Mouse (Mus musculus) adrenal gland (tissue): ENCODE data around the gene Ccdc62.

Experiments
- intact Hi-C: fragments of 180-260 bp; cut with DNase I; formaldehyde crosslinking; loops from one replicate; pipeline ENCODE4 v1.15.1; 2025

Gene Ccdc62

DNA sequence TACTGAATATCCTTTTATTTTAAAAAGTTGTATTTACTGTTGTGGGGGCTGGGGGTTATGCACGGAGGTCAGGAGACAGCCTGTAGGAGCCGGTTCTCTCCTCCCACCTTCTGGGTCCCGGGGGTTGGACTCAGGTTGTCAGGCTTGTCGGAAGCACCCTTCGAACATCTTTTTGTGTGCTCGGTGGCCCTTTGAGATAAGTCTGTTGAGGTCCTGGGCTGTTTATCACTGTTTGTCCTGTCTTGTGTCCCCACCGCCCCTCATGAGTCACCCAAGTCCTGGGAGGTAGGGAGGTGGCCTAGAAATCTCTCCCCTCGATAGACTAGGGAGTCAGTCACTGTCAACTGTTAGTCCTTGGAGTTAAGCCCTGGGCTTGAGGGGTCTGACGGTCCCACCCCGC, 67.9 kb downstream of the Ccdc62 start:
- intact Hi-C loops: loop anchor here (10.0 kb wide), 1 partner anchor 174 kb away; no protein-coding TSS in a partner anchor

DNA sequence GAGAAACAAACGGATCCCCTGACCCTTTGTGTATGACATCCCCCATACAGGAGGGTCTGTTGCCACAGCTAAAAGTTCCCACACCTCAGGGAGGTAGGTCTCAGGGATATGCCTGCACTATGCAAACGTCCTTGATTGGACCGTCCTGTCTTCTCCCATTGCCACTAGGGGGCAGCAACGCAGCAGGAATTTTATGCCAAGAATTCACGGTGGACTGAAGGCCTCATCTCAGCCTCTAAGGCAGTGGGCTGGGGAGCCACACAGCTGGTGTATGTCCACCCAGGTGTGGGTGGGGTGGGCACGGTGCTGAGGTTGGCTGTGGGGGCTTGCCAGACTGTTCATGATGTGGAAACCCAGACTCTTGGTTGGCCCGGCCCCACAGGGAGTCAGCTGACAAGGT, 70.3 kb downstream of the Ccdc62 start:
- intact Hi-C loops: loop anchor here (1.0 to 5.0 kb wide), 2 partner anchors 46 to 83 kb away; no protein-coding TSS in a partner anchor

DNA sequence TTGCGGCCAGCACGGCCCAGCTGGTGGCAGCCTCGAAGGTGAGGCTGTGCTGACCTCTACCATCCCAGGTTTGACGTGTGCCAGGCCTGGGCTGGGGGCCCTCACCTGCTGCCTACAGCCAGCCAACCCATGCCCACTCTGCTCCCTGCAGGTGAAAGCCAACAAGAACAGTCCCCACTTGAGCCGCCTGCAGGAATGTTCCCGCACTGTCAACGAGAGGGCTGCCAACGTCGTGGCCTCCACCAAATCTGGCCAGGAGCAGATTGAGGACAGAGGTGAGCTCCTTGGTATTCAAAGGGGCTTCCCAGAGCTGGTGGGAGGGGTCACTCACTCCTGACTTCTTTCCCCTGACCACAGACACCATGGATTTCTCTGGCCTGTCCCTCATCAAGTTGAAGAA, 70.8 kb downstream of the Ccdc62 start:
- intact Hi-C loops: loop anchor here (5.0 kb wide), 1 partner anchor 46 kb away; no protein-coding TSS in a partner anchor

DNA sequence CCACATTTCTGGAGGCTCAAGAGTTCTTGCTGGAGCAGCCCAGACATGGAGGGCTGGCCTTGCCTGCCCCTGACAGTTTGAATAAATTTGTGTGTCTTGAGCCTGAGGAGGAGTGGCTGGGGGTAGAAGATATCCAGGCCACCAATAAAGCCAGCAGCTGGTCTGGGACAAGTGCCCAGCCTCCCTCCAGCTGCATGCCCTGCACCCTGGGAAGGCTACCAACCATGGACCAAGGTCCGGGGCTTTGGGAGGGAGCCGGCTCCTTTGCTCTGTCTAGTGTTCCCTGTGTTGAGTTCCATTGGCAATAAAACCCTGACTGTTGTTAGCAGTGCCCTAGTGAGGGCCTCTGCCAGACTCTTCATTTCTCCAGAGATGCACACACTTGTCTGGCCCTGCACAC, 72.4 kb downstream of the Ccdc62 start:
- intact Hi-C loops: loop anchor here (5.0 kb wide), 1 partner anchor 44 kb away; no protein-coding TSS in a partner anchor

DNA sequence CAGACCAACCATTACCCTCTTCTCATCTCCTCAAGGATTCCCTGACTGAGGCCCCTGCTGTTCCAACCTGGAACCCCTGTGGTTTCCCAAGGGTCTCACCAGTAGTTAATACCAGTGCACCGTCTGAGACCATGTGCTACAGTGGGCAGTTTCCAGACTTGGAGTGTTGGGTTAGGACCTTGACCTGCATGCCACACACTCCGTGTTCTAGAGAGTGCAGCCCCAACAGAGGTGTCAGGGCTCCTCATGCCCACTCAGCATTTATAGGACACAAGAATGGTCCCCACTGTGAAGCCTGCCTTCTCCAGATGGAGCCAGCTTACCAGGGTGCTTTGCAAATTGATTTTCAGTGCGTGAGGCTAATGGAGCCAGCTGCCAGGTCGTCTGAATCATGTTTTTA, 72.9 kb downstream of the Ccdc62 start:
- intact Hi-C loops: loop anchor here (5.0 kb wide), 1 partner anchor 44 kb away; no protein-coding TSS in a partner anchor

DNA sequence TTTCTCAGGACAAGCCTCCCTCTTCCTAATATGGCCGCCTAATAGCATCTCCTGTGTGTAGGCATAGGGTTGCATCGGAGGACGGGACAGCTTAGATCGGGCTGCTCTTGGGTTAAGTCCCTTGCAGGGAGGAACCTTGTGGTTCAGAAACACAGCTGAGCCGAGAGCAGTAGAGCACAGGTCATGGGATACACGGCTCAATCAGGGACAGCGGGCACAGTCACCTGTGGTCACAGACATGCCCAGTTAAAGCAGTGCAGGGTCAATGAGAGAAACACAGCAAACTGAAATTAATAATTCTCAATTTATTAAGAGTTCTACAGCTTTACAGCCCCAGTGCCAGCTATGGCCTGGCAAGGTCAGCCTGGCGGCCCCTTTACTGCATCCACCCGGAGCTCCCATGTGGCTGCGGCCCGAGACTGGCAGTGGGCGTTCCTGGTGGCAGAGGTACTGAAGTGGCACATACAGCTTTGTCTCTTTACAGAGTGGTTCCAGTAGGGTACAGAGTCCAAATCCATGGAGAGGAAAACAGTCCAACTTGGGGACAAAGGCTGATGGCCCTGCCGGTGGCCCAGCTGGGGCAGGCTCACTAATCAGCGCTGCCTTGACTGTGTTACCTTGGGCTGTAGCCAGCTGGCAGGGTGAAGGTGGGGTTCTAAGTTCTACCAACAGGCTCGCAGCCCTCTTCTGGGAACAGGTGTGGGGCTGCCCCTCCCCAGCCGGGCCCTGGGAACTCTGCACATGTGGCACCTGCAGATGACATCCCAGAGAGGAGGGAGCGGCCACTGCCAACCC, 74.1 kb downstream of the Ccdc62 start:
- intact Hi-C loops: loop anchor here (5.0 kb wide), 1 partner anchor 43 kb away; no protein-coding TSS in a partner anchor

DNA sequence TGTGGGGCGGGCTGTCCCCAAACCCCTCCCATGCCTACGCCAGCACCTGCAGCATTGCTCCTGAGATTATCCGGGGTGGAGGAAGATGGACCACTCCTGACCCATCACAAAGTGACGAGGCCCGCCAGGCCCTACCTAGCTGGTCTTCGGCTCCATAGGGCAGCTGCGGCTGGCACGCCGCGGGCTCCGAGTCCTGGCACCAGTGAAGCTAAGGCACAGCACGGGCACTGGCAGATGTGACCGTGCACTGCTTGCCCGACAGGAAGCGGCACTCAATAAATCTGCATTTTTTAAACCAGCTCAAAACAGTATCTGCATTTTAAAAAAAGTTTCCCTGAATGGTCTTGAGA, 74.6 kb downstream of the Ccdc62 start:
- intact Hi-C loops: no loop called here

DNA sequence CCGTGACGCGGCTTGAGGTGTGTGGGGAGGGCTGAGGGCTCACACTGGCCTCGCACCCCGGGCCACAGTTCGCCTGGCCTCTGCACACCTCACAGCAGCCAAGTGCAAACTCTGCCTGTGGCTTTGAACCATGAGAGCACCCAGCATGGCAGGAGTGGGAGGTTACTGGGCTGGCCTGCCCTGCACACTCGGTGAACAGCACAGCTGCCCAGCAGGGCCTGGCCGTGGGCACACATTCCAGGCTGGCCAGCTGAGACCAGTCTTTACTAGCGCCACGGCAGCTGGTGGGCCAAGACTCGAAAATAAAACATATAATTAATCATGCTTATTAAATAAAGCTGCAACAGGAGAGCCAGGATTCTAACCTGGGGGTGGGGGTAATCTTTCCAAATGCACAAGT, 75.1 kb downstream of the Ccdc62 start:
- intact Hi-C loops: no loop called here

DNA sequence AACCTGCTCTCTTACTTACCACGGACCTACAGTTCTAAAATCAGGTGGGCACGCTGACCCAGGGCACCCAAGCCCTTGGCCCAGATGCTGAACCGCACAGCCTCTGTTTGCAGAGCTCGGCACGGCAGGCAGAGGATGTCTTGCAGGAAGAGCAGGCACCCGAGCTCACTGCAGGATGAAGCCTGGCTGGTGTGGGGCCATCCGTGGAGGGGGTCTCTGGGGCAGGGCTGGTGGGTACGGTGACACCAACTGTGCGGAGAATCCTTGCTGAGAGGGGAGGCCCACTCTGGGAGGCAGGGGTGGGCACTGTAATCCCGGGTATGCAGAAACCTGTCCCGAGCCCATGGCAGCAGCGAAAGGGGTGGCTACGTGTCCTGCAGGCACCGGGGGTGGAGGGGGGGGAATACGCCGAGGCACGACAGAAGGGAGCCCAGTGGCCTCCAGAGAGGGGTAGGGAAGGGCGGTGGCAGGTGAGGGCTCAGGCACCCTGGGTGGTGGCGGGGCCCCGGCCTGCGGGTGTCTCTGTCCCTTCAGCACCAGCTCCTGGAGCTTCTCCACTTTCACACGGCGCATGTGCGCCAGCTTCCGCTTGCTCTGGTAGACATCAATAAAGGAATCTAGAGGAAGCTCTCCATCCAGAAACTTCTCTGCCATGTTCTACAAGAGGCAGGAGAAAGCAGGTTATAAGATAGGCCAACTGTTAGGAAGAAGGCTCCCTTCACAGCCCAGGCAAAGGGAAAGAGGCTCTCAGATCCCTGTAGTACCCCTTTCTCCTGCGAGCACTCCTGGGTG, 75.8 kb downstream of the Ccdc62 start:
- intact Hi-C loops: no loop called here

DNA sequence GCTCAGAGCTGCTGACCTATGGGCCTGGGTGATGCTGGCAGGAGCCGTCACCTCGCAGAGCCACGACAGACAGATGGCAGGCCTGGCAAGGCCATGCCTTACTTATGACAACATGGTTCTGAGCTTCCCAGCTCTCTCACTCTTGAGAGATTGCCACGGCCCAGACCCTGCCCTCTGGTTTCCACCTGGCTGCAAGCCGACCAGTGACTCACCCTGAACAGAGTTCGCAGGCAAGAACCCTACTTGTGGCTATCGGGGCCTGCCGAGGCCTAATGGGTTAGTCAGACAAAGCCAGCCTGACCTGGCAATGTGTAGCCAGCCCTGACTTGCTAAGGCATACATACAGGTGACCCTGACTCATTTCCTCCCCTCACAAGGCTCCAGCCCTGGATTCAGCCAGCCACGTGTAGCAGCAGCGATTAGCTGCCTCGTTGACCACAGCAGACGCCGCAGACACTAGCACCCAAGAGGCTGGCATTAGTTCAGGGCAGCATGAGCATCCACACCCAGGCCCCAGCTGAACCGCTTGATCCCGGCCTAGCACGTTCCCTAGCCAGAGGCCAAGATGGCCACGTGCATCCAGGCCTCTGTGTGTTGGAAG, 76.5 kb downstream of the Ccdc62 start:
- intact Hi-C loops: no loop called here

DNA sequence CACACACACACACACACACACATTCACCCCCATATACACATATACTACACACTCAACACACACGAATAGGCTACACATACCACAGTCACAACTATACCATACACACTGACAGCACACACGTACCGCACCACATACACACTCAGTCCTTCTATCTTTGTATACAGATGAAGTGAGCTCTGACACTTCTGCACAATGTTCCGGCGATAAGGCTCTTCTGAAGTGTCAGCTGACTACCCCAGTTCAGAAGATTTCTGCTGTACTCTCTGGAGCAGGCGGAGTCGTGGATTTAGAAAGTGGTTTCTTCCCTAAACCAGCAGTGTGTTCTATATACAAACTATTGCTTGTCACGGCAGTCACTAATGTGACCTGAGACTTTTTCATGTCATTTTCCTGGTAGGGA, 79.6 kb downstream of the Ccdc62 start:
- intact Hi-C loops: no loop called here

DNA sequence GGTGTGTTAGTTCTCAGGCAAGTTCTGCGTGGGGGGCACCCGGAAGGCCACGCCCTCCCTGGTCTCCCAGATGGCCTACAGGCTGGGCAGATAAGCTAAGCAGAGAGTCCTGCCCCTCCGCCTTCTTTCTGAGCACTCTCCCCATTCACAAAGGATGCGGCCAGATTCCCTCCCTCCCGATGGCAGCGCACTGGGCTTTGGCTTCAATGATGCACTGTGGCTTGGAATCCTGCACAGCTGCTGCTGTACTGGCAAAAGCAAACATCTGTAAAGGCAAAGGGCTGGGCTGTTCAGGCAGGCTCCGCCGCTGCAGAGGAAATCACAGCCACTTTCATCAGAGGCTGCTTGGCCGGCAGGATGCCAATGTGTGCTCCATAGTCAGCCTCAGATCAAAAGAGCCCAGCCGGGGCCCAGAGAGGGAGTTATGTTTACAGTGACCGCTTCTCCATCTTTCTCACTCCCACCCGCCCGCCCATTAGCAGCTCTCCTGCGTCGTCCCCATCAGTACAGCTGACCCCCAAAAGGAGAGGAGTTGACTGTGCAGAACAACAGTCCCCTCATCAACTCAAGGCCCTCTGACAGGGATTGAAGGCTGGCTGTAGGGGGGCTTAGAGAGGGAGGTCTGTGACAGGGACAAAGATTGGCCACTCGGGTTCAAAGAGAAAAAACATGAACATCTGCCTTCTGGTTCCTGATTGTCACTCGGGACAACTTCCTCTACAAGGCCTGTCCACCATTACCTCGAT, 80.6 kb downstream of the Ccdc62 start:
- intact Hi-C loops: no loop called here

DNA sequence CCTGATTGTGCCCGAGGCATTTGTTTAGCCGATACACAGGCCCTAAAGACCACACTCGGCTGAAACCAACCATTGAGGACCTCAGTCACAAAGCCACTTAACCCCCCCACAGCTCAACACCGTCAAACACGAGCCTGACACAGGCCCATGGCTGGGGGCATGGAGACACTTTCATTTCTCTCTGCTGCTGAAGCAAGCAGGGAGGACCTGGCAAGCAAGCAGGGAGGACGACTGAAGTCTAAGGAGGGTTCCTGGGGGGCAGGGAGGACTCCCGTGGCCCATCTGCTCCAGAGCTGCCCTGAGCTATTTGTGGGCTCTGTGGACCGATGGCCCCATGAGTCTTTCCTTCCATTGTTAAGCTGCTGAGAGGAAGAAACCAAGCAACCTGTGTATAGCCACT, 81.4 kb downstream of the Ccdc62 start:
- intact Hi-C loops: no loop called here

DNA sequence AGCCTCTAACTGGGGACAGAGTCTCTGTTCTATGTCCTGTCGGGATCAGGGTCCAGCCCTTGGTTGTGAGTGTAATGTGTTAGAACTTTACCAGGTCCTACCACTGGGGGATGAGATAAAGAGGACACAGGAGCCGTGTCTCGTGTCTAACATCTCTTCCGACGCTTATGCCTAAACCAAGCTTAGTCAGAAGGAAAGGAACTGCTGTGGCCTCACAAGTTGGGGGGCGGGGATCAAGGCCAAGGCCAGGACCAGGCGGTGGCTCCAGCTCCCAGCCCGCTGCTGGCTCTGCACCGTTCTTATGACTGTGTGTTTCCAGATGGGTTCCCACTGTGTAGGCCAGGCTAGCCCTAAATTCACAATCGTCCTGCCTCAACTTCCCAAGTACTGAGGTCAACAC, 82.4 kb downstream of the Ccdc62 start:
- intact Hi-C loops: no loop called here

DNA sequence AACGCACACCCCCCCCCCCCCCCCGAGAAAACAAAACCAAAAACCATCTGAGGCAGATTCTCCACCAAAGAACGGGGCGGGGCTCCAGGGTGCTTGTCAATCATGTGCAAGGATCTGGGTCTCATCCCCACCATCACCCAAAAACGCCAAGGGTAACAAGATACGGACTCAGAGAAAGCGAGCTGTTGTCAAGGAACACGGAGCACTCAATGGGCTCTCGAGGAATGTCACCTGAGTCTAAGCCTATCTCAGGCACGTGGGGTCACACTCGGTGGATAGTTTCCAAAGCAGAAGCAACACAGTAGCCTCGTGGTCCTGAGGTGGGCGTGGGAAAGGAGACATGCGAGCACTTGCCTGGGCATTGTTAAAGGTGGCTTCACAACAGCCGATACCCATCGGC, 83.3 kb downstream of the Ccdc62 start:
- intact Hi-C loops: no loop called here

DNA sequence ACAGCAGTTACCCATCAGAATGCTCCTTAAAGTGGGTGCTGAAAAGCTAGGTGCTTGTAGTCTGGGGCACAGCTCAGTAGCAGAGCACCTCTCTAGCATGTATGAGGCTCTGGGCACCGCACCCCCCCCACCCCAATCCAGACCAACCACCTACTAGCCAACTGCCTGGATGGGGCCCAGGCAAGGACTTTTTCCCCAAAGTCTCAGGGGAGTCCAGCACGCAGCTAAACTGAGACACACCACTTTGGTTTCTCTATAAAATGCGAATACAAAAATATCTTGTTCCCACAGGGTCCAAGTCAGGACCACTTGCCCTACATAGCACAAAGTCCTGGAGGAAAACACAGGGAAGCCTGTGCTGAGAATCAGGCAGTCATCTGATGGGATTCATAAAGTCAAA, 83.7 kb downstream of the Ccdc62 start:
- intact Hi-C loops: no loop called here

DNA sequence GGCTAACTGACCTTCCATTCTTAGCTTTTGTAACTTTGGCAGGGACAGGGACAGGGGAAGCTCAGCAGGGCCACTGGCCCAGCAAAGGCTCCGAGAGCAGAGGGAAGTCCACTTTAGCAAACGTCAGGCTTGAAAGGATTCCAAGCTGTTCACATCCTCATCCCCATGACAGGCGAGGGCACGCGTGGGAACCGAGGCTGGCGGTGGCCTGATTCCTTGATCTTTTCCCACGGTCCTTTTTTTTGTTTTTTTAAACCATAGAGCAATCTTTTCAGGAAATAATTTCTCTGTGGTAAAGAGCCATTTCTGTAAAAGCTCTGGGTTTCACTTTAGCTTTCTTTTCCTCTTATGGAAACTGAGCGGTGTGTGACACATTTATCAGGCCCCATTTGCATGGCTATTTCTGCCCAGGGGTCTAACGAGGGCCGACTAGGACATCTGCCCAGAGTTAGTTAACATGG, 84.3 kb downstream of the Ccdc62 start:
- intact Hi-C loops: no loop called here

DNA sequence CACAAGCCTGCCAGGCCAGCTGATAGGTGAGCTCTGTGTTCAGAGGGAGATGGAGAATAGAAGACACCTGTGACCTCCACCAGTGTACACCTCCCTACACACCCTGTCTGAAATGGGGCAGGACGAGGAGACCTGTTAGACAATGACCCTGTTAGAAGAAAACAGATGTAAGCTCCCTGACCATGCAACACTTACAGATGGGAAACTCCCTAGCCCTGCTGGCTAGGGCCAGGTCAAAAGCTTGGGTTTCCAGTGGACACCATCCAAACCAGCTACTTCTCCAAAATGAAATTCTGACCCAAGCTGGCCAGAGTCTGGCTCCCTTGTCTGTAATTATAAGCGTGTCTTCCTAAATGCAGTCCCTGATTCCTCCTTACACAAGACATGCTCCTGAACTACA, 85.2 kb downstream of the Ccdc62 start:
- intact Hi-C loops: no loop called here

DNA sequence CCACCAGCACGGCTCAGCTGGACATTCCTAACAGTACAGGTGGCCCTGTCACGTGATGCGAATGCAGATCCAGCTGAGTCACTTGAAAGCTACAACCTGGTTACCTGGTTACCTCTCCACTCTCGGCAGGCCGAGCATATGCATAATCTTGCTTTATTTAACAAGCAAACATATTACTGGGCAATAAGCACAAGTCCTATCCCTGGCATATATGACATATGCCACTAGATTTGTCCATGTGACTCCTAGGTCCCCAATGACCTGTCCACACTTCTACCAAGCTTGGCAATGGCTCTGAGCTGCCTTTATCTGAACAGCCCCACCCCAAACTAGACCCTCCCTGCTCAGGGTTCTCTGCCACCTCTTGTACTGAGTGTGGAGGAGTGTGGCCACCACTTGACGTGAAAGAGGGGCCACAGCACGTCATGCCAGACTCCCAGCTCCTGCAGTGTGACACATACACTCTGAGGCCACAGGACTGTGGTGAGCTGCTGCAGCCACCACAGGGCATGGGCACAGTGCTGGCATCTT, 85.9 kb downstream of the Ccdc62 start:
- intact Hi-C loops: no loop called here

DNA sequence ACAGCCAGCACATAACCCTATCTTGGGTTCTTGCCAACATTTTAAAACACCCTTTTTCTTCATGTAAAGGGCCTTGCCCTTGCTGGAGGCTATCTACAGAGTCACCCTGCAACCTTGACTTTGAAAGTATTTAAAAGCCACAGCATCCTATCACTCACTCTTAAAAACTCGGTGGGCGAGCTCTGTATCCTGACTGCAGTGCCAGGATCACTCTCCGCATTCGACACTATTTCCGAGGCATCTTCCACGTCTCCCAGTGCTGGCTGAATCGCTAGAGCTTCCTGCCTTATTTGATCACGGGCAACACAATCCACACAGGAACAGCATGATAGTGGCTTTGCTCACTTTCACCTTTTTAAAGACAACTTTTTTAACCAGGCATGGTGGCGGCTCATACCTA, 87.5 kb downstream of the Ccdc62 start:
- intact Hi-C loops: no loop called here

DNA sequence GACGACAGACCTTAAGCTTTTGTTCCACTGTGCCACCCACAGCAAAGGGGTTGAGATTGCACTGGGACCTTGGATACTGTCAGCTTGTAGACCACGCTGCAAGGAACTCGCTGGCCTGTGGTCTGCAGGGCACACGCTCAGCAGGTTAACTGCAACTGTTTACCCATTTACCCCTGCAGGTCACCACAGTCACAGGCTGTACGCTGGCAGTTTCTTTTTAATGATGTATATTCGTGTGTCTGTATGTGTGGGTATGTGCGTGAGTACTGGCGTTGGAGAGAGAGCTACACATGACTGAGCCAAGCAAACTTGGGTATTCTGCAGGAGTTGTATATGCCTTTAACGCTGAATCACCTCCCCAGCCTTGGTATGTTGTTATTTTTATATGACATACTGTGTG, 88.2 kb downstream of the Ccdc62 start:
- intact Hi-C loops: no loop called here
